Mouse (Mus musculus) cortical plate, adult 2 months (tissue): Measurements from ENCODE around the gene Arhgap23.

Experiments
- CTCF ChIP-seq: fragments of 200-500 bp; IDR thresholded peaks from 2 replicates; pipeline ENCODE4 v1.5.1; 2011; ENCODE audit warnings: mild to moderate bottlenecking, control low read depth, low read length; ENCODE audit not compliant: insufficient read depth; ENCODE audit errors: extremely low read depth
- POLR2A ChIP-seq: fragments of 200-500 bp; IDR thresholded peaks from 2 replicates; pipeline ENCODE4 v1.6.1; 2011; ENCODE audit warnings: mild to moderate bottlenecking, low read length, control low read depth; ENCODE audit not compliant: insufficient read depth; ENCODE audit errors: extremely low read depth

- TF ChIP-seq CTCF (no peak), POLR2A (no peak)
These were observed 16.8 kb upstream of the Arhgap23 start for GRCm38 (mm10) chr11:97398506-97398905.
